Mouse (Mus musculus) urinary bladder, postnatal 36 days (tissue): ENCODE results near the gene Dync1h1.
A peak's percentile ranks its signal among the peaks of the same experiment; 100 is the strongest.
"Not testable (repeated sequence)": the region's sequence is repeated elsewhere in the genome, so short reads cannot be mapped to it uniquely, and the experiment has no call there.

Experiments
- DNase-seq, 2 experiments: peaks; one replicate each; pipeline ENCODE4 v3.0.0; 2022; ENCODE audit warnings: low spot score in 2 of 2, mixed read lengths in 1 of 2

Dync1h1 gene

DNA sequence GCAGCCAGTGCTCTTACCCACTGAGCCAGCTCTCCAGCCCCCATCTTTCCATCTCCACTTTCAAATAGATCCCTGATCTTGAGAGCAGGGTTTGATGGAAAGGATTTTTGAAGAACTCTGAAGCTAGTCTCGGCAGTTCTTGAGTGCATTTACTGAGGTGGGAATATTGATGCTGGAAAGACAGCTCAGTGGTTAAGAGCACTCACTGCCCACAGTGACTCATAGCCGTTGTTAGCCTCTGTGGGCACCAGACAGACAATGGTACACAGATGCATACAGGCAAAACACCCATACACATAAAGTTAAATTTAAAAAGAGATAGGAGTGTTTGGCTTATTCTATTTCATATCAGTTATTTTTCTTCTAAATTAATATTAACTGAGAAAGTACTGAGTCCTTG lies 5.4 kb downstream of the Dync1h1 start:
- DNase-seq: no peak

DNA sequence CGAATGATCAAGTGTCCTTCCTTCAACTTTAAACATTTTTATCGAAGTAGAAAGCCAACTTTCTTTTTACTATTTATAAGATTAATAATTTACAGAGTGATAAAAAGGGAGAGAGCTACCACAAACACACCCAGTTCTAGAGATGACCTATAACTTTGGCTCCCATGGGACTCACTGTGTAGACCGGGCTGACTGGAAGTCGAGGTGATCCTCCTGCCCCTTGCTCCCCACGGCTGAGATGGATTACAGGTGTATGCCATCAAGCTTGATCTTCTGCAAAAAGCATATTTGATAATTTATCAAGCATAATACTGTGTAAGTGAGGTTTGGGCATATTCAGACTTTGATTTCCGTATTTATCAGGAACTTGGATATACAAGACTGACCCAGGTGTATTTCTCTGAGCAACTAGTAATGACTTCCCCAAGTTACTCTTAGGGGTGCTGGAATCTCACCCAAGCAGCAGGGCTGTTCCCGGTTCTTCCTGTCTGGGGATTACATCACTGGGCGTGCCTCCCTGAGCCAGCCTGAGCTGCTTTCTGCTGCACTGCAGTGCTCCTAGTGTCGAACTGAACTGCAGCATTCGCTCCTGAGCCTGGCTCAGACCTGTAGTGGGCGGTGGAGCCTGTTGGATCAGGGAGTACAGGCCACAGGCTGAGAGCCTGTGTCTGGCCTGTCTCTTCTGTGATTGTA lies 7.4 kb downstream of the Dync1h1 start:
- DNase-seq: peak; percentile 68 to 82

DNA sequence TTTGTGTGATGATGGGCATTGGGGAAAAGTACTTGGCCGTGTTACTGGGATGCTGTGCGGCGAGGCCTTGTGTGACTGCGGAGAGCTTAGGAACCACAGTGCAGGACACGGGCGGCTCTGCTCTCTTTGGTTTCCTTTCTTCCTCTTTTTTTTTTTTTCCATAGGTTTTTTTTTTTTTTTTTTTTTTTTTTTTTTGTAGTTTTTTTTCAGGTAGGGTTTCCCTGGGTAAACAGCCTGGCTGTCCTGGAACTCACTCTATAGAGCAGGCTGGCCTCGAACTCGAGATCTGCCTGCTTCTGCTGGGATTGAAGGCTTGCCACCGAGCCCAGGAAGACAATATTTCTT lies 7.9 kb downstream of the Dync1h1 start:
- DNase-seq: no peak

DNA sequence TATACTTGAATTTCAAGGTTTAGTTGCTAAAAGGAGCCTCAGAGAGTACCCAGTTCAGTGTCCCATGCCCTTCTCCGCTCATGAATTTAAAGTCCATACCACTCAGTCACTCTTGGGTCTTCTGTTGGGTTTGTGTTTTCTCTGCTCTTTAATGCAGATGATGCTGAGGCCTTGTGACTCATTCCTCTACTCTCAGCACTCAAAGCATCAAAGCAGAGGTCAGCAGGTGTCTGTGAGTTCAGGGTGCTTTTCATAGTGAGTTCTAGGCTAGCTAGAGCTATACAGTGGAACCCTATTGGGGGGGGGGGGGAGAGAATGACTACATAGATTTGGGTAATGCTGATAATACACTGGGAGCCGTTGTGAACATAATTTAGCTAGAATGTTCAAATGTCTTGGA lies 9.5 kb downstream of the Dync1h1 start:
- no peak for DNase-seq

DNA sequence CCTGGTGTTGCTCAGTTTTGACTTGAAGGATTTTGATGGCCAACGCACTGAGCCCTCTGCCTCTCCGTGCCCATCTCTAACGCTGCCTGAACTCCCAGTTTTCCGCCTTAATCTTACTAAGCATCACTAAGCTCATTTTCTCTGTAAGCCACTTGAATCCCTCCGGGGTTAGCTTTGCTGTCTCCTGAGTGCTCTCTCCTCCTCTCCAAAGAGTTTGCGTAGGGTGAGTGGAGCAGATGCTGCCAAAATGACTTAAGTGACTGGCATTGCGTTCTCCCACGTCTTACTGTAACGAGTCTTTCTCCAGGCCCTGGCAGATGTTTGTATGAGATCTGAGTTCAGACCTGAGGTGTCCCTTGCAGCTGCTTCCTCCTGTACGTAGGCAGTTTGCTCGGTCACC lies 28.8 kb downstream of the Dync1h1 start:
- no peak for DNase-seq

DNA sequence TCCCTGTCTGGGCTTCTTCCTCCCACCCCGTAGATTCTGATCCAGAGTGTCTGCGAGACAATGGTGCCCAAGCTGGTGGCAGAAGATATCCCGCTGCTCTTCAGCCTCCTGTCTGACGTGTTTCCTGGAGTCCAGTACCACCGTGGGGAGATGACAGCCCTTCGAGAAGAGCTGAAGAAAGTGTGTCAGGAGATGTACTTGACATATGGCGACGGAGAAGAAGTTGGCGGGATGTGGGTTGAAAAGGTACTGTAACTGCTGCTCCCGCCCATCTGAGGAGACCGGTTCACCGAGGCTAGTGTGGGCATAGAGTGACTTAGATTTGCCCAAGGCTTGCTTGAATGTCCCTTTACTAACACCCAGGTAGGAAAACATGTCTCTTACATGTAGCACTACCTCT lies 35.0 kb downstream of the Dync1h1 start:
- no peak for DNase-seq

DNA sequence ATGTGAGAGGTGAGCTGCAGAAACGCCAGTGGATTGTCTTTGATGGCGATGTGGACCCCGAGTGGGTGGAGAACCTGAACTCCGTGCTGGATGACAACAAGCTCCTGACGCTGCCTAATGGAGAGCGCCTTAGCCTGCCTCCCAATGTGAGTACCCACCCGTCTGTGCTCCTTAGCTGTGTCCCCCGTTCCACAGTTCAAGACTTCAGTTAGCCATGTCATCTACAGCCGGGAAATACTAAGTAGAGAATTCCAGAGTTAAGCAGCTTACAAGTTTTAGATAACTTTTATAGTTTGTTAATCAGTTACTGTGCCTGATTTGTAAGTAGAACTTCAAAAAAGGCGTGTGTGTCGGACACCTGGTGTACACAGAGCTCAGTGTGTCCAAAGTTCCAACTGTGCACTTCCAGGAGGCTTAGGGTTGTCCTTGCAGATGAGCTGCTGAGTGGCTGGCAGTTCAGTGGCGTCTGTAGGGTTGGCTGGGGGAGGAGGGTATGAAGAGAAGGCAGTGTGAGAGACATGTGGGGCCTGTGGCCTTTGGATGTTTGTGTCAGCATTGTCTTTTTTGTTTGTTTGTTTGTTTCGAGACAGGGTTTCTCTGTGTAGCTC lies 36.4 kb downstream of the Dync1h1 start:
- no peak for DNase-seq

DNA sequence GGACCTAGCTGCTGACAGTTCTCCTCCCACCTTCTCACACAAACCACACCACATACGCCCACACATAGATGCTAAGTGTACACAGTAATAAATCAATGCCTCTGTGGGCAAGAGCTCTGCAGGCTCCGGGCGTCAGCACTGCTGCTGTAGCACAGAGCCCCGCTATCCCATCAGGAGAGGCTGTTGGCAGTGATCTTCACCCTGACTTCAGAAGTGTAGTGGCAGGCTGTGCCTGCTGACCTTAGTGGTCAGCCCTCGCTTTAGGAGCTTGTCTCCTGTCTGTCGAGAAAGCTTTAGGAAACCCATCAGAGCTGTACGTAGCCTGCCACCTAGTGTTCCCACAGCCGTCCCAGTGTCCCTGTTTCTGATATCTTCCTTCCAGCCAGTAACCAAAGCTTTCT lies 49.0 kb downstream of the Dync1h1 start:
- no peak for DNase-seq

DNA sequence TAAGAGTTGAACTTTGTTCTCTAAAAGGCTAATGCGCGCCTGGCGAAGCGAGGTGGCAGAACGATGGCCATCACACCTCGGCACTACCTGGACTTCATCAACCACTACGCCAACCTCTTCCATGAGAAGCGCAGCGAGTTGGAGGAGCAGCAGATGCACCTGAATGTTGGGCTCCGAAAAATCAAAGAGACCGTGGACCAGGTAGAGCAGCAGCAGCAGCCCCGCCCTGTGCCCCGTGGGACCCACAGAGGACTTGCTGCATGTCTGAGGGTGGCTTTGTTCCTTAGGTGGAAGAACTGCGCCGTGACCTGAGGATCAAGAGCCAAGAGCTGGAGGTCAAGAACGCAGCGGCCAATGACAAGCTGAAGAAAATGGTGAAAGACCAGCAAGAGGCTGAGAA lies 50.2 kb downstream of the Dync1h1 start:
- DNase-seq: no peak

DNA sequence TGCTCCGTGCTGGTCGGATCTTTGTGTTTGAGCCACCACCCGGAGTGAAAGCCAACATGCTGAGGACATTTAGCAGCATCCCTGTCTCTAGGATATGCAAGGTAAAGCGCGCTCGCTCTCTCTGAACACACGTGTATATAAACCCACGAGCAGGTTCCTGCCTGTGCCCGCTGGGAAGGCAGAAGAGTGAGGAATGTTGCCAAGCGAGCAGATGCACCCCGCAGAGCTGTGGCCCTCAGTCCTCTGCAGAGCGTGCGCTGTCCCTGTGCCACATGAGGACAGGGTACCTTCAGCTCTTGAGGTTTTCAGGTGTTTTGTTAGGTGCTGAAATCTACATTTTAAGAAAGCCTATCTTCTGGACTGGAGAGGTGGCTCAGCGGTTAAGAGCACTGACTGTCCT lies 60.5 kb downstream of the Dync1h1 start:
- DNase-seq: no peak

DNA sequence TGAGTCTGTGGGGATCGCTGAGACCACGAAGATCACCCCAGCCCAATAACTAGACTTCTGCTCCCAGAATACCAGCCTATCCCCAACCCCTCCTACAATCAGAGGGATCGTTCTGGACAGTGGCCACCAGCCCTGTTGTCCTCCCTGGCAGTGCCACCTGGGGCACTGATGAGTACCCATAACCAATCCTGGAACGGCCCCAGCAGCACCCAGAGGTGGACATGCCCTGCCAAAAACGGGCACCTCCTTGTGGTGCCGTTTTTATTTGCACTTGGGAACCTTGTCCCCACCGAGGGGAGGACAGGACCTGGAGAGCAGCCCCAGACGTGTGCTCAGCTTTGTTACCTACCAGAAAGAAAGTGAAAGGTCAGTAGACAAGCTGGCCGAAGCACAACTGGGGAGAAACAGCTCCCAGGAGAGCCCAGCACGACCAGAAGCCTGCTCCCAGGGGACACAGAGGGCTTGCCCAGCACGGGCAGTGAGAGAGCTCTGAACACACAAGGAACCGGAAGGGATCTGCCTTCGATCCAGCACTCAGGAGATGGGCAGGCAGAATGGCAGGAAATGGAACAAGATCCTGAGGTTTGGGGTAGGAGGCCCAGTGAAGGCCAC lies 66.3 kb downstream of the Dync1h1 start:
- peak in 1 of 2 experiments; percentile 18 for DNase-seq

DNA sequence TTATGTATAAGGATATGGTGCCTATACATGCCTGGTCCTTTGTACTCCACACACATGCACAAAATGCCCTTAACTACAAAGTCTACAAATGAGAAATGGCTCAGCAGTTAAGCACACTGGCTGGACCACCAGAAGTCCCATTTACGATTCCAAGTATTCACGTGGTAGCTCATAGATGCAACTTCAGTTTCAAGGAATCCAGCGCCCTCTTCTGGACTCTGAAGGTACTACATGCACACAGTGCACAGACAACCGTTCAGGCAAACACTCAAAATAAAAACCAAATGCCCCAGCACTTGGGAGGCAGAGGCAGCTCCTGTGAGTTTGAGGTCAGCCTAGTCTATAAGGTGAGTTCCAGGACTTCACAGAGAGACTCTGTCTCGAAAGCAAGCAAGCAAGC lies 73.0 kb downstream of the Dync1h1 start:
- DNase-seq: no peak

DNA sequence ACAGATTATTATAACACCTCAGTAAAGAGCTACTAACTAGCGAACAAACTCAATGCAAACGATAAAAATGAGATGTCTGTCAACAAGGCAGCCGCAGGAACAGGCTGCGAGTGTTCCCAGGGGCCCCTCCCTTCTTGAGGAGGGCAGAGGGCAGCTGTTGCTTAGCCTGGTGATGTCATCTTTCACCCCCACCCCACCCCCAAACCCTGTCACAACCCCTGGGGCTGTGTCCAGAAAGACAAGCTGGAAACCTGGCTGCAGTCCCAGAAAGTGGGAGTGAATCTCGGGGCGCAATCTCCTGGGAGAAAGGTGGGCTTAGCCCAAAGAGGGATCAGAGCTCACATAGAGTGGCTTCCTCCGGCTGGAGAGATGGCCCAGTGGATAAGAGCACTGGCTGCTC lies 79.9 kb downstream of the Dync1h1 start:
- peak in 1 of 2 experiments; percentile 48 for DNase-seq

DNA sequence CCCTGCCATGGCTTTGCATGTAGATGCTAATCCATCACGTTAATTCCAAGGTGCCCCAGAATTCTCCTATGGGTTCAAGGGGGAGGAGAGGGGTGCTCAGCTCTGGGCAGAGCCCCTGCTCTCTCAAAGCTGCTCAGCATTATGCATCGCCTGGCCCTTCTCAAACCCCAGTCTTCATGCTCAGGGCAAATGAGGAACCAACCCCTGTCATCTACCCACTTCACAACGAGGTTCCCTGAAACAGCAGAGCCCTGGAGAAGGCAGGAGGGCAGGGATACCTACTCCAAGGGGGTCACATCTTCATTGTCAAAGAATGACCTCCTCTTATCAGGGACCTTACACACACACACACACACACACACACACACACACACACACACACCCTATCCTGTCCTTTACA lies 80.6 kb downstream of the Dync1h1 start:
- no peak for DNase-seq

DNA sequence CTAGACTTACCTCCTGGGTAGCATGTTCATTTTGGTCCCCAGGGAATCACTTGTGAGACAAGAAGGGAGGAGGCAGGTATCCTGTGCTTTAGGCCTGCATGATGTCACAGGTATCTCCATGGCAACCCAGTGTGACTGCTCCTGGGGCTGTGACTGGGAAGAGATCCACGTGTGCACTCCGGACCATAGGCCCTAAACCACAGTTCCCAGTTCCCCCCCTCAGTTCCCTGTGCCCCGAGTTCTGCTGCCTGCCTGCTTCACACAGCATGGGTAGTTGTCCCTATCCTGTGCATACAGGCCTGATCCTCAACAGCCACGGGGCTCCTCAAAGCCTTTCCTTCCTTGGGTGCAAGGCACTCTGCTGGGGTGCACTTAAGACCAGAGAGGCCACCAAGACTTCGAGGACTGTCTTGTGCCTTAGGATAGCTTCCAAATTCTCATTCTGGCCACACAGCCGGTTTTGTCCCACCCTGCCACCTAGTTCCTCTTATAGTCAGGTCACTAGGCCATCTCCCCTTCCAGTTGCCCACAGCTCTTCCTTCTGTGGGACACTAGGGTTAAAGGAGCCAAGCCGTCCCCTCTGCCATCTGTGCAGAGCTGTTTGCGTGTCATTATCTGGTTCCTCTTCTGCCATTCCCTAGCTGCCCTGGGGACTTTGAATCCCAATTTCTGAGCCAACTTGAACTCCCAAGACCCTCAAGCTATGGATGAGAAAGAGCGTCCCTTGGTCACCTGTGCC lies 81.5 kb downstream of the Dync1h1 start, which contains the start of gene 1700001K19Rik:
Gene 1700001K19Rik, minus strand, starts transcription at position 59 of the 739 bp plus-strand sequence.
- no peak for DNase-seq

DNA sequence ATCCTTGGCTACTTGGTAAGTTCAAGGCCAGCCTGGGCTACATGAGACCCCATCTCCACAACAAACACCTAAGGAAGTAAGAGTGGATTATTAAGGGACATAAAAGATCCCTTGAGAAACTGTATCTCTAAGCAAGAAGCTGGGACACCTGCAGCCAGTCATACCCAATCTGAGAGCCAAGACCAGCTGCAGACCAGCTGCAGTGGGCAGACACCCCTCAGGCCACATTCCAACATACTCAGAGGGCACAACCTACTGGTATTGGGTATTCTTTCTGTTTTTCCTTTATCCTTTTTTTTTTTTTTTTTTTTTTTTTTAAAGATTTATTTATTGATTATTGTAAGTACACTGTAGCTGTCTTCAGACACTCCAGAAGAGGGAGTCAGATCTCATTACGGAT lies 82.3 kb downstream of the Dync1h1 start:
- no peak for DNase-seq

DNA sequence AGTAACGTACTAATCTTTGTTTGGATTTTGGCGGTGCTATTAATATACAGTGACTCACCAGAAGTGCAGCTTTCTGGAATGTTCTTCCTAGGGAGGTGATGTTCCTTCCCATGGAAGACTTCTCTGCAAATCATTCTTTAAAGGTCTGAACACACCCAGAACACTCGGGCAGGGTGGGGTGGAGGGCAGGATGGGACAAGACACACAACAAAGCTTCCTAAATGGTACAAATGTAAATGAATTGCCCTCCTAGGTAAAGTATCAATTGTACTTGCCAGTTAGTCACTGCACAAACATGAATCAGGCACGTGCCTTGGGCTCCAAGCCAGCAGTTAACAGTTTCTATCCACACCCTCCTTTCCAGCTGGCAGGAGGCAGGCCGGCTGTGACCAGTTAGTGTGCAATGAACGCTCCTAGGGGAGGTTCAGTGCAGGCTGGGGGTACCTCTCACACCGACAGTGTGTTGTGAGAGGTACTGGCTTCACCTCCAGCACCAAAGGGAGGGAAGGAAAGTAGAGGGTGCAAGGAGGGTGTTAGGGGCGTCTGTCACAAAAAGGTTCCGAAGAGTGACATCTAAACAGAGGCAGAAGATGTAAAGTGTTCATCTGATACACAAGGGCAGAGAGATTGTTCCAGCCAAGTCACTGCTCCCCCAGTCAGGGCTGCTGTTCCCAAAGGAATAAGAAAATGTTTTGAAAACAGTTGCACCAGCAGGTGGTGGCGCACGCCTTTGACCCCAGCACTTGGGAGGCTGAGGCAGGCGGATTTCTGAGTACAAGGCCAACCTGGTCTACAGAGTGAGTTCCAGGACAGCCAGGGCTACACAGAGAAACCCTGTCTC lies 86.9 kb downstream of the Dync1h1 start:
- peak; percentile 82 to 88 for DNase-seq

DNA sequence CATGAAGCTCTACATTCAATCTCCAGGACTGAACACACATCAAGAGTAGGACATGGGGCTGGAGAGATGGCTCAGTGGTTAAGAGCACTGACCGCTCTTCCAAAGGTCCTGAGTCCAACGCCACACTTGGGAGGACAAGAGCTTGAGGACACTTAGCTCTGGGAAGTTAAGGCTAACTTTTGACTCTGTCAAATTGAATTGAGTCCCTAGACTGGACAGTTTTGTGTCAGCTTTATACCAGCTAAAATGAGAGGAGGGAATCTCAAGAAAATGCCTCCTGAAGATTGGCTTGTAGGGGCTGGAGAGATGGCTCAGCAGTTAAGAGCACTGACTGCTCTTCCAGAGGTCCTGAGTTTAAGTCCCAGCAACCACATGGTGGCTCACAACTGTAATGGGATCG lies 87.7 kb downstream of the Dync1h1 start:
- DNase-seq: not testable (repeated sequence)

DNA sequence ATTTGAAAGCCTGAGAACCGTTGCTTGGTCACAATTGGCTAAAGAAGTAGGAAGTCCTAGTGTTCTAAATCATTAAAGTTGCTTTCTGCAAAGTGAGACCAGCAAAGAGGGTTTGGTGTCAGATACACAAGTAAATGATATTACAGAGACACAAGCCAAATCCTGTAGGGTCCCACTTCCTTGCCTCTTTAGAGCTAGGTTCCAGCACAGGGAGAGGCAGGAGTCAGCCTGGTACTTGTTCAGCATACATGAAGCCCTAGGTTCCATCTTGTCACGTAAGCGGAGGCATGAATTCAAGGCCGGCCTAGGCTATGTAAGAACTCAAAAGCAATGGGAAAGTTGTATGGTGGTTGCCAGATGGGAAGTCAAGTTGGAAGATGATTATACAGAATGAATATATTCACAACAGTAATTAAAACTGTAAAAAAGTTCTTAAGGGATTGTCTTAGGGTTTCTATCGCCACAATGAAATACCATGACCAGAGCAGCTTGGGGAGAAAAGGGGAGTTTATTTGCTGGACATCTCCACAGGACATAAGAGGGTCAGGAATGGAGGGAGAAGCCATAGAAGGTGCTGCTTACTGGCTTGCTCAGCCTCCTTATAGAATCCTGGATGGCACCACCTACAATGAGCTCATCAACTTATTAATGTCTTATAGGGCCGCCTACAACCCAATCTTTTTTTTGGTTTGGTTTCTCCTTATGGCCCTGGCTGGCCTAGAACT lies 88.8 kb downstream of the Dync1h1 start:
- no peak for DNase-seq

DNA sequence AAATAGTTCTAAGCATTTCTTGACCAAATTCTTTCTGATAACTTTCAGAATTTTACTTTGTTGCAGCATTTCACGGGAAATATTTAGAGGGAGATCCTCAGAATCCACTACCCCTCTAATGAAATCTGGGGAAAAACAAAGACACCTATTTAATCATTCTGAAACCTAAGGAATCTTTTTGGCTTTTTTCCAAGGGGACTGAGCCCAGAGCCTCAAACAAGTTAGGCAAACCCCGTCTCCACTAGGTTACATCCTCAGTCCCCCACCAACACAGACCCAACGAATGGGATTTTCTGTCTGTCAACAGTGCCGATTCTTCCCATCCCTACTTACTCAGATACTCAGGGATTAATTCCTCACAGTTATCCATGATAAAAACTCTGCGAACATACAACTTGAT lies 92.1 kb downstream of the Dync1h1 start:
- not testable (repeated sequence) for DNase-seq

DNA sequence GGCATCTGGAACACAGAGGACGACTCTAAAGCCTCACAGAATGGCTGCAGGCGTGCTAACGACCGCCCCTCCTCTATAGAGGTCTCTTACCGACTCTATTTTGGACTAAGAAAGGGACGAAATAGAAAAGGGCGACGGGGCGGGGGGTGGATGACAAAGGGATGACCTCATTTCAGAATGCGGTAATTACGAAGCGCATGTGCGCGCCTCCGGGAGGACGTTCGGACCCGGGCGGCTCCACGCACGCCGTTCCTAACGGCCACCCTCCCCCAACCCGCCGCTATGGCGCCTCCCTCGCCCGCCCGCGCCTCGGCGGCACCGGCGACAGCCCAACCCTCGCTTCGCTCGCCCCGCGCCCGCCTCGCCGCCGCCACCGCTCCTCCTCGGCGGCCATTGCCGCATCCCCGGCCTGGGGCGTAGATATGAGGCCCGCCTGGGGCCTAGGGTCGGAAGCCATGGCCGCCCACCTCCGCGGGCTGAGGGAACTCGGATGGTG lies 94.5 kb downstream of the Dync1h1 start:
- peak; percentile 26 to 30 for DNase-seq
